Mouse (Mus musculus) midbrain, embryonic 13.5 days (tissue): ENCODE measurements around the gene Arl4a. TPM values are rescaled to one million over a fixed set of nuclear protein-coding genes. Genes with fewer than 3 reads are reported as not detected.

Experiments used
- ATAC-seq: fragments of 200-750 bp; cut with Nextera tagmentation; 2 replicates; pipeline ENCODE4 v1.8.0; 2017; ENCODE audit warnings: mild to moderate bottlenecking, moderate TSS enrichment, moderate library complexity
- H3K27ac ChIP-seq: fragments of 300-500 bp; sonication (generic); 2 replicates; pipeline ENCODE4 v1.5.1; 2015; ENCODE audit warnings: inconsistent platforms, mild to moderate bottlenecking, moderate library complexity
- H3K27me3 ChIP-seq: fragments of 300-500 bp; sonication (generic); 2 replicates; pipeline ENCODE4 v1.6.1; 2015; ENCODE audit warnings: mild to moderate bottlenecking, inconsistent platforms
- H3K36me3 ChIP-seq: fragments of 300-500 bp; sonication (generic); 2 replicates; pipeline ENCODE4 v1.6.1; 2015; ENCODE audit warnings: mild to moderate bottlenecking, inconsistent platforms
- H3K4me1 ChIP-seq: fragments of 300-500 bp; sonication (generic); replicated peaks from 2 replicates; pipeline ENCODE4 v1.6.1; 2015; ENCODE audit warnings: inconsistent platforms
- H3K4me2 ChIP-seq: fragments of 300-500 bp; sonication (generic); replicated peaks from 2 replicates; pipeline ENCODE4 v1.6.1; 2015; ENCODE audit warnings: moderate library complexity, mild to moderate bottlenecking, inconsistent platforms
- H3K4me3 ChIP-seq: fragments of 300-500 bp; sonication (generic); replicated peaks from 2 replicates; pipeline ENCODE4 v1.5.1; 2015; ENCODE audit warnings: mild to moderate bottlenecking, inconsistent platforms
- H3K9ac ChIP-seq: fragments of 300-500 bp; sonication (generic); replicated peaks from 2 replicates; pipeline ENCODE4 v1.6.1; 2015; ENCODE audit warnings: mild to moderate bottlenecking, inconsistent platforms
- H3K9me3 ChIP-seq: fragments of 300-500 bp; sonication (generic); 2 replicates; pipeline ENCODE4 v1.6.1; 2016; ENCODE audit warnings: mild to moderate bottlenecking, inconsistent platforms
- WGBS: fragments of 180-500 bp; shearing (Covaris S2); methylation state at CpG from one replicate; pipeline ENCODE4 v1.1.7; 2015; 5-methylcytosine and 5-hydroxymethylcytosine counted together
- polyA plus RNA-seq: library from polyadenylated mRNA; unstranded; fragments of >200 nt; fragmentation: Nextera tagmentation; extraction: Ambion mirVana; gene quantifications from 2 replicates; pipeline ENCODE4 v1.2.1, GENCODE M21; 2015

Arl4a gene
- polyA plus RNA-seq, 1 experiment from 2014 or later, result 107 TPM

- peaks cover 33% of the 10 kb centered on the region for H3K4me1 ChIP-seq
- no peaks in the 10 kb centered on the region for H3K9me3 ChIP-seq
- H3K27ac ChIP-seq, result no peak overlapping the region
- H3K36me3 ChIP-seq, result no peaks in the 10 kb centered on the region
- H3K27me3 ChIP-seq, result no peaks in the 10 kb centered on the region
- H3K4me3 ChIP-seq, result no peak overlapping the region
- H3K9ac ChIP-seq, result no peak overlapping the region
- WGBS, result 95% methylated on average over 5 of the region's 5 CpGs
- no peak for ATAC-seq
- H3K4me2 ChIP-seq, result no peak overlapping the region
These were observed 58.8 kb downstream of the Arl4a start for GRCm38 (mm10) chr12:39979066-39979465.

DNA sequence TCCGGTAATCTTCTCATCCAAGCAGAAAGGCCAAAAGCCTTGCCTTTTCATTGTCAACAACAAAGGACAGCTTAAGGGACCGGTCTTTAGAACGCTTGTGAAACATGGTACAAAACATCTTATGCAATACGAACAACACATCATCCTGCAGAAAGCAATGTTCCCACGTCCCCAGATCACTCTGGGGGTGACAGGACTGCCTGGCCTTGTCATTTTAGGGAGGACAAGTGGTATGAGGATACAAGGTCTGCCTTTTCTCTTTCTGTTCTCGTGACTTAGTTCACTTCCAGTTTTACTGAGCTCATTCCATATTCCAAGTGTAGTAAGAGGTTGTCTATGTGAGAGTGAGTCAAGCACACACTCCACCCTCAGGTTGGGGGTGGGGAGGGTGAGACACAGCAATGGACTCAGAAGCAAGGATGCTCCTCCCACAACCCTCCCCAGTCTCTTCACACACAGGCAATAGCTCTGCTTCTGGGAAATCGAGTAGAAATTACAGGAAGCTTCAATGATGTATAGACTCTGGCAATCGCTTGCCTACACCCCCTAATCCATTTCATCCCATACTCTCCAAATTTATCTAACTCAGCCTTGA, 59.7 kb downstream of the Arl4a start:
- Histone ChIP-seq H3K36me3 (no peaks in the 10 kb centered on the region), H3K9me3 (no peaks in the 10 kb centered on the region), H3K27ac (no peak overlapping the region), H3K27me3 (no peaks in the 10 kb centered on the region), H3K4me2 (no peak overlapping the region), H3K9ac (no peak overlapping the region), H3K4me3 (no peak overlapping the region), H3K4me1 (peaks cover 37% of the 10 kb centered on the region)
- ATAC-seq, result no peak
- WGBS, result 42% methylated on average over 8 of the region's 8 CpGs

GRCm38 (mm10) chr12:39976426-39976825, 61.4 kb downstream of the Arl4a start:
- peak overlapping the region; percentile 38 for H3K4me2 ChIP-seq
- ATAC-seq, result peak; percentile 47

GRCm38 (mm10) chr12:39975829-39976340, 61.9 kb downstream of the Arl4a start:
- peak overlapping the region; percentile 43; the same call in 1 of the 2 replicates for H3K9ac ChIP-seq
- WGBS, result 7% methylated on average over 9 of the region's 9 CpGs

More at GRCm38 (mm10) chr12:39976426-39976825, 61.4 kb downstream of the Arl4a start:
- H3K36me3 ChIP-seq, result no peaks in the 10 kb centered on the region
- WGBS, result 93% methylated on average over 2 of the region's 2 CpGs
- 0 out of 2 replicates have a peak overlapping the region, but pooled peaks have one; percentile 43 for H3K9ac ChIP-seq
- peak overlapping the region; percentile 88 for H3K27ac ChIP-seq
- H3K4me1 ChIP-seq, result peaks cover 37% of the 10 kb centered on the region
- H3K4me3 ChIP-seq, result no peak overlapping the region
- no peaks in the 10 kb centered on the region for H3K27me3 ChIP-seq
- H3K9me3 ChIP-seq, result no peaks in the 10 kb centered on the region

GRCm38 (mm10) chr12:39974977-39975583, 62.7 kb downstream of the Arl4a start:
- ATAC-seq, result peak; percentile 69
- Histone ChIP-seq H3K4me3 (no peak overlapping the region), H3K9ac (no peak overlapping the region), H3K27ac (peak overlapping the region; percentile 88), H3K4me2 (no peak overlapping the region), H3K9me3 (no peaks in the 10 kb centered on the region), H3K36me3 (no peaks in the 10 kb centered on the region), H3K27me3 (no peaks in the 10 kb centered on the region), H3K4me1 (peaks cover 37% of the 10 kb centered on the region)
- WGBS, result 8% methylated on average over 4 of the region's 4 CpGs

More at GRCm38 (mm10) chr12:39975829-39976340, 61.9 kb downstream of the Arl4a start:
- Histone ChIP-seq H3K27ac (peak overlapping the region; percentile 88), H3K4me3 (no peak overlapping the region), H3K27me3 (no peaks in the 10 kb centered on the region), H3K4me2 (peak overlapping the region; percentile 38), H3K9me3 (no peaks in the 10 kb centered on the region), H3K36me3 (no peaks in the 10 kb centered on the region), H3K4me1 (peaks cover 37% of the 10 kb centered on the region)
- ATAC-seq, result peak; percentile 78

DNA sequence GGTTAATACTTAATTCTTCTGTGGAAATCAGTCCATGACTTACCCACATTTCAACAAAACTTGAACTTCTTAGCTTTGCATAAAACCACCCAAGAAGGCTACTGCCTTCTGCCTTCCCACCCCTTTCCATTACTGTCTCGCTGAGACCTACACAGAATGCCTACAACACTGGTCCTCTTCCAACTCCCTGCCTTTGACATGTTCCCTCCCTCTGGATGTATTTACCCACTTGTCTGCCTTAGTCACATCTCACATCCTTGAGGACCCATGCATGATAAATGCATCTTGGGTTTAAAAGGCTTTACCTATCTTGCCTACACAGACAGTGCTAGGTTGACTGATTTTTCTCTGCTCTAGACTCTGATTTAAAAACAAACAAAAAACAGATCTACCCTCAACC, 63.6 kb downstream of the Arl4a start:
- 75% methylated on average over 1 of the region's 1 CpGs for WGBS
- Histone ChIP-seq H3K27ac (peak overlapping the region; percentile 88), H3K4me2 (no peak overlapping the region)

DNA sequence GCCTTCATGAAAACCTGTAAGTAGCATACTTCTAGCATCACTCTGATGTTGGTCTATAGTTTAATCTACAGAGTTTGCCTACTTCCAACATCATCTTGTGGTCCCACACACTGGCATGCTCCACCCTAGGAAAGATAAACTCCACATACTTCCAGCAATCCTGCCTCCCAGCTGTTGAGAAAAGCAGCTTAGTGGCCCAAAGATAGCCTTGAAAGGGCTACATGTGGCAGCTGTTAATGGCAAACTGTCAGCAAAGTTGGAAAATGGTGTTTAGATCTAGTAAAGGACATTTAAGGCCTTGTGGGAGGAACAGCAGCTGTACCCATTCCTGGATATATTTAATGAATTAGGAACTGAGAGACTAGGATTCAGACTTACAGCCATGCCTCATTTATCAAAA, 68.3 kb downstream of the Arl4a start:
- H3K27ac ChIP-seq, result no peak overlapping the region
- no peak for ATAC-seq

More for the DNA sequence above, 63.6 kb downstream of the Arl4a start:
- no peak for ATAC-seq
- Histone ChIP-seq H3K36me3 (no peaks in the 10 kb centered on the region), H3K27me3 (no peaks in the 10 kb centered on the region), H3K4me1 (peaks cover 37% of the 10 kb centered on the region), H3K9me3 (no peaks in the 10 kb centered on the region), H3K9ac (no peak overlapping the region), H3K4me3 (no peak overlapping the region)

DNA sequence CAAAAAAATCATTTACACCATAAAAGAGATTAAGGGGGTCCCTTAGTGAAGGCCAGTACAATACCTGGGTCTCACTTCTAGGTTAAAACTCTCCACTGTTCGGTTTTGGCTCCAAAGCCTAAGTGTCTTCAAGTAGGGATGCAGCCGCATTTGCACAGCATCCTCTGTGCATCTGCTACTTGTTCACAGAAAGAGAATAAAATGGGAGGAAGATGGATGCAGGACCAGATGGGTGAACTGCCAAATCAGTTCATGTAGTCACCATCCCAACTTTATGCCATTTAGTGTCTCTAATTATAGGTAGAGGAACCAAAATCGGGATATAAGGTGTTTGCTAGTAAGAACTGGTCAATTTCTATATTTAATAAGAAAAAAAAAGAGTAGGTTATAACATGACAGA, 69.7 kb downstream of the Arl4a start:
- no peaks in the 10 kb centered on the region for H3K36me3 ChIP-seq
- no peak overlapping the region for H3K4me2 ChIP-seq
- no peaks in the 10 kb centered on the region for H3K4me1 ChIP-seq
- H3K9me3 ChIP-seq, result no peaks in the 10 kb centered on the region
- 90% methylated on average over 3 of the region's 3 CpGs for WGBS
- no peak for ATAC-seq
- no peak overlapping the region for H3K4me3 ChIP-seq
- H3K9ac ChIP-seq, result no peak overlapping the region
- no peak overlapping the region for H3K27ac ChIP-seq
- H3K27me3 ChIP-seq, result no peaks in the 10 kb centered on the region

More for the DNA sequence above, 68.3 kb downstream of the Arl4a start:
- no peak overlapping the region for H3K9ac ChIP-seq
- H3K27me3 ChIP-seq, result no peaks in the 10 kb centered on the region
- H3K4me2 ChIP-seq, result no peak overlapping the region
- no peaks in the 10 kb centered on the region for H3K36me3 ChIP-seq
- H3K4me1 ChIP-seq, result peaks cover 9% of the 10 kb centered on the region; the same call in 1 of the 2 replicates
- no peaks in the 10 kb centered on the region for H3K9me3 ChIP-seq
- H3K4me3 ChIP-seq, result no peak overlapping the region

DNA sequence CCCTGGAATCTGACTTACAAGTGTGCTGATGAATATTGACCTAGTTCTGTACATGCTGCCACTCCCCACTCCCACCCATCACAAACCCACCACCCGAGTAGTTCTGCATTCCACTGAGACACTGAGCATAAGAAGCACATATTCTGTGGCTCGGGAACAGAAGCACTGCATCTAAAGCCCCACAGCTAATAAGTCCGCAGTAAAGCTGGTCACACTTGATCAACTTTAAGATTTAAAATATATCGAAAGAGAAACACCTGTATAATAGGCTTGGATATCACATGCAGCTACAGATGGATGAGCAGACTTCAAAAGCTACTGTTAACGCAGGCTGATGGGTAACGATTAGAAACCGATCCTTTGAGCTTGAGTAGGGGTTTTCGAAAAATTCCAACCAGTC, 78.7 kb downstream of the Arl4a start:
- Histone ChIP-seq H3K4me2 (no peak overlapping the region), H3K4me1 (peaks cover 7% of the 10 kb centered on the region), H3K4me3 (no peak overlapping the region), H3K36me3 (no peaks in the 10 kb centered on the region), H3K27me3 (no peaks in the 10 kb centered on the region), H3K27ac (no peak overlapping the region), H3K9me3 (peaks cover 3% of the 10 kb centered on the region; the same call in 1 of the 2 replicates), H3K9ac (no peak overlapping the region)
- no peak for ATAC-seq
- 67% methylated on average over 8 of the region's 8 CpGs for WGBS

- Histone ChIP-seq H3K9ac (no peak overlapping the region), H3K4me2 (no peak overlapping the region), H3K36me3 (no peaks in the 10 kb centered on the region), H3K9me3 (peaks cover 3% of the 10 kb centered on the region; the same call in 1 of the 2 replicates), H3K27ac (peak overlapping the region; percentile 11), H3K4me1 (peaks cover 7% of the 10 kb centered on the region), H3K27me3 (no peaks in the 10 kb centered on the region), H3K4me3 (no peak overlapping the region)
- peak; percentile 73 for ATAC-seq
- WGBS, result 56% methylated on average over 8 of the region's 8 CpGs
These were observed 79.7 kb downstream of the Arl4a start for GRCm38 (mm10) chr12:39957931-39958671.

DNA sequence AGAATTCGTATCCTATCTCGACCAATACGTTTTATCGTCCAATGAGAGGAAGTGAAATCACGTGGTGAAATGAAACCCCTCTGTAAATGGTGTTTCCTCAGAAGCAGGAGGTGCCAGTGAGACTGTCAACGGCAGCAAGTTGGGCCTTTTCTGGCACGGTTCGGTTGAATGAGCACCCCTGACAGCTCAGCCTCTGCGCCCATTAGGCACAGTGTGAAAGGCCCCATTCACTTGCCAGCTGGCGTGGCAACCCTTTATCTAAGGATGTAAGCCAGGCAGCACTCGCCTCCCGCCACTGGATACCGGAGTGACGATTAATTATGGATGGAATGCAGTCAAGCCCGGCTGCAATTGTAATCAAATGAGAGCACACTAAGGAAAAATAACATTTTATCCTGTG, 81.4 kb downstream of the Arl4a start:
- WGBS, result 9% methylated on average over 15 of the region's 15 CpGs
- H3K36me3 ChIP-seq, result no peaks in the 10 kb centered on the region
- ATAC-seq, result peak; percentile 98
- H3K27ac ChIP-seq, result peak overlapping the region; percentile 70
- peak overlapping the region; percentile 28; the same call in 1 of the 2 replicates for H3K9ac ChIP-seq
- no peaks in the 10 kb centered on the region for H3K27me3 ChIP-seq
- peaks cover 7% of the 10 kb centered on the region for H3K4me1 ChIP-seq
- peak overlapping the region; percentile 41 for H3K4me2 ChIP-seq
- H3K4me3 ChIP-seq, result peak overlapping the region; percentile 28
- H3K9me3 ChIP-seq, result peaks cover 3% of the 10 kb centered on the region; the same call in 1 of the 2 replicates
